Mouse (Mus musculus) CH12.LX (cell line): ENCODE results near the gene Specc1l. TPM values are rescaled to one million over a fixed set of nuclear protein-coding genes. Genes with fewer than 3 reads are reported as not detected.

Experiments used
- DNase-seq: peaks from one replicate; pipeline ENCODE4 v3.0.0-alpha.2; 2013; ENCODE audit errors: extremely low read depth
- H3K27ac ChIP-seq: 2 replicates; pipeline ENCODE4 v1.5.1; 2012; ENCODE audit warnings: low read depth, mild to moderate bottlenecking, control low read depth, moderate library complexity; ENCODE audit not compliant: insufficient read depth
- H3K27me3 ChIP-seq: replicated peaks from 2 replicates; pipeline ENCODE3; 2012; ENCODE audit warnings: inconsistent platforms
- H3K36me3 ChIP-seq, 2 experiments: replicated peaks in 1 of 2; 2 replicates each; pipeline versions ENCODE3 to v1.6.1; 2012; ENCODE audit warnings: inconsistent platforms in 1 of 2, low read length in 1 of 2, mild to moderate bottlenecking in 1 of 2, mixed read lengths in 1 of 2, moderate library complexity in 1 of 2; ENCODE audit not compliant: control insufficient read depth in 1 of 2, insufficient read depth in 1 of 2
- H3K4me1 ChIP-seq, 2 experiments: 2 replicates each; pipeline ENCODE4 v1.6.1; 2012; ENCODE audit warnings: inconsistent platforms in 1 of 2, moderate library complexity in 1 of 2; ENCODE audit not compliant: insufficient read depth in 2 of 2, control insufficient read depth in 1 of 2
- H3K4me2 ChIP-seq: 2 replicates; pipeline ENCODE4 v1.6.1; 2012; ENCODE audit warnings: low read depth, mild to moderate bottlenecking, control low read depth; ENCODE audit not compliant: poor library complexity, insufficient read depth, severe bottlenecking
- H3K4me3 ChIP-seq, 3 experiments: fragments of 150-350 bp in 1 of 3; sonication (generic) in 1 of 3; replicated peaks in 1 of 3; 2 replicates each; pipeline versions ENCODE3 to v1.5.1; 2011 to 2012; ENCODE audit warnings: low read depth in 2 of 3, low read length in 2 of 3, mild to moderate bottlenecking in 2 of 3, moderate library complexity in 2 of 3, control low read depth in 1 of 3, improper control_type of control experiment in 1 of 3, inconsistent platforms in 1 of 3, mixed read lengths in 1 of 3; ENCODE audit not compliant: poor library complexity in 1 of 3
- H3K79me2 ChIP-seq: replicated peaks from 2 replicates; pipeline ENCODE4 v1.6.1; 2012; ENCODE audit warnings: mild to moderate bottlenecking, moderate library complexity; ENCODE audit not compliant: control insufficient read depth, poor library complexity, insufficient read depth, severe bottlenecking; ENCODE audit errors: extremely low read depth
- H3K9ac ChIP-seq: 2 replicates; pipeline ENCODE4 v1.6.1; 2012; ENCODE audit warnings: low read depth, mild to moderate bottlenecking, control low read depth, moderate library complexity; ENCODE audit not compliant: insufficient read depth
- H3K9me3 ChIP-seq: replicated peaks from 2 replicates; pipeline ENCODE3; 2012; ENCODE audit warnings: low read length, inconsistent platforms, mixed read lengths
- BHLHE40 ChIP-seq: IDR thresholded peaks from 2 replicates; pipeline ENCODE4 v1.6.1; 2011; ENCODE audit warnings: mild to moderate bottlenecking, low read depth, low read length, improper control_type of control experiment
- CHD2 ChIP-seq: IDR thresholded peaks from 2 replicates; pipeline ENCODE4 v1.6.1; 2011; ENCODE audit warnings: low read length, improper control_type of control experiment
- CTCF ChIP-seq, 2 experiments: IDR thresholded peaks in 1 of 2; conservative IDR thresholded peaks in 1 of 2; 2 replicates each; pipeline ENCODE4 v1.5.1; 2011 to 2012; ENCODE audit warnings: low read depth in 2 of 2, low read length in 2 of 2, improper control_type of control experiment in 1 of 2, inconsistent platforms in 1 of 2, mild to moderate bottlenecking in 1 of 2, moderate library complexity in 1 of 2
- E2F4 ChIP-seq: IDR thresholded peaks from 2 replicates; pipeline ENCODE4 v1.6.1; 2011; ENCODE audit warnings: low read depth, low read length, improper control_type of control experiment; ENCODE audit not compliant: insufficient replicate concordance
- EP300 ChIP-seq: IDR thresholded peaks from 2 replicates; pipeline ENCODE4 v1.6.1; 2011; ENCODE audit warnings: low read length, improper control_type of control experiment
- IRF4 ChIP-seq: IDR thresholded peaks from 2 replicates; pipeline ENCODE4 v1.6.1; 2014; ENCODE audit warnings: low read depth, mild to moderate bottlenecking, inconsistent platforms, low read length, improper control_type of control experiment
- JUND ChIP-seq: conservative IDR thresholded peaks from 2 replicates; pipeline ENCODE4 v1.6.1; 2011; ENCODE audit warnings: low read depth, low read length, improper control_type of control experiment
- MAFK ChIP-seq: IDR thresholded peaks from 2 replicates; pipeline ENCODE4 v1.6.1; 2011; ENCODE audit warnings: low read length, improper control_type of control experiment; ENCODE audit not compliant: insufficient replicate concordance
- MAX ChIP-seq: IDR thresholded peaks from 2 replicates; pipeline ENCODE4 v1.6.1; 2011; ENCODE audit warnings: low read length, improper control_type of control experiment
- MAZ ChIP-seq: IDR thresholded peaks from 2 replicates; pipeline ENCODE4 v1.6.1; 2012; ENCODE audit warnings: low read depth, mild to moderate bottlenecking, inconsistent platforms, low read length, improper control_type of control experiment, moderate library complexity
- MEF2A ChIP-seq: IDR thresholded peaks from 2 replicates; pipeline ENCODE4 v1.6.1; 2014; ENCODE audit warnings: low read depth, mild to moderate bottlenecking, inconsistent platforms, low read length, improper control_type of control experiment, borderline replicate concordance
- MYC ChIP-seq: IDR thresholded peaks from 2 replicates; pipeline ENCODE4 v1.6.1; 2011; ENCODE audit warnings: low read depth, mild to moderate bottlenecking, improper control_type of control experiment, low read length
- NRF1 ChIP-seq: IDR thresholded peaks from 2 replicates; pipeline ENCODE4 v1.6.1; 2014; ENCODE audit warnings: low read depth, mild to moderate bottlenecking, inconsistent platforms, low read length, improper control_type of control experiment, moderate library complexity
- PAX5 ChIP-seq: IDR thresholded peaks from 2 replicates; pipeline ENCODE4 v1.6.1; 2012; ENCODE audit warnings: low read length, inconsistent platforms, mixed read lengths
- RAD21 ChIP-seq: IDR thresholded peaks from 2 replicates; pipeline ENCODE4 v1.6.1; 2011; ENCODE audit warnings: low read depth, mild to moderate bottlenecking, low read length, improper control_type of control experiment, moderate library complexity
- RCOR1 ChIP-seq: conservative IDR thresholded peaks from 2 replicates; pipeline ENCODE4 v1.6.1; 2012; ENCODE audit warnings: low read depth, mild to moderate bottlenecking, inconsistent platforms, low read length, improper control_type of control experiment
- SMC3 ChIP-seq: IDR thresholded peaks from 2 replicates; pipeline ENCODE4 v1.6.1; 2011; ENCODE audit warnings: low read depth, low read length, improper control_type of control experiment
- TBP ChIP-seq: conservative IDR thresholded peaks from 2 replicates; pipeline ENCODE4 v1.6.1; 2011; ENCODE audit warnings: low read depth, low read length, improper control_type of control experiment
- TCF12 ChIP-seq: IDR thresholded peaks from 2 replicates; pipeline ENCODE4 v1.6.1; 2014; ENCODE audit warnings: low read depth, mild to moderate bottlenecking, inconsistent platforms, low read length, improper control_type of control experiment
- UBTF ChIP-seq: IDR thresholded peaks from 2 replicates; pipeline ENCODE4 v1.6.1; 2012; ENCODE audit warnings: low read depth, mild to moderate bottlenecking, inconsistent platforms, low read length, improper control_type of control experiment, moderate library complexity
- USF1 ChIP-seq: IDR thresholded peaks from 2 replicates; pipeline ENCODE4 v1.6.1; 2014; ENCODE audit warnings: low read depth, mild to moderate bottlenecking, inconsistent platforms, low read length, improper control_type of control experiment
- USF2 ChIP-seq: conservative IDR thresholded peaks from 2 replicates; pipeline ENCODE4 v1.6.1; 2011; ENCODE audit warnings: low read depth, low read length, improper control_type of control experiment
- ZMIZ1 ChIP-seq: IDR thresholded peaks from 2 replicates; pipeline ENCODE4 v1.6.1; 2012; ENCODE audit warnings: low read depth, mild to moderate bottlenecking, inconsistent platforms, low read length, improper control_type of control experiment
- dilution Hi-C: fragments of 300-500 bp; cut with MboI; formaldehyde crosslinking; loops from 2 replicates; pipeline ENCODE4 v1.14.3; 2020; ENCODE audit warnings: low sequenced_read_pairs; ENCODE audit not compliant: extremely low pct_unique_long_range_greater_than_20kb, extremely low pct_ligation_motif_present
- in situ Hi-C: fragments of 300-500 bp; cut with MboI; formaldehyde crosslinking; loops from 3 replicates; pipeline ENCODE4 v1.14.3; 2019; ENCODE audit warnings: low sequenced_read_pairs, low pct_ligation_motif_present, low pct_unique_long_range_greater_than_20kb, mixed read lengths
- polyA plus RNA-seq: library from polyadenylated mRNA; unstranded; fragments of >175 nt; gene quantifications from 2 replicates; pipeline ENCODE4 v1.2.1, GENCODE M21; 2012; ENCODE audit warnings: low read depth; ENCODE audit not compliant: insufficient read length
- total RNA-seq, 2 experiments: library from RNA; depleted of rRNA; stranded (reverse); fragments of 300-350 nt in 1 of 2; fragments of >200 nt in 1 of 2; gene quantifications; 2 replicates each; pipeline ENCODE4 v1.2.3; 2012 to 2014

The Specc1l gene
- total and polyA plus RNA-seq, 3 experiments, result 18.6 to 25.1 (median 21.1) TPM

- TF ChIP-seq JUND (no peak), CTCF (conservative IDR thresholded peaks at IDR 0.05 in 1 of 2, IDR thresholded peaks at IDR 0.05 in 1 of 2; ENCODE audit: low read depth in 2 of 2, low read length in 2 of 2) (no peak), IRF4 (no peak), USF2 (no peak), NRF1 (no peak), MAX (no peak), RCOR1 (no peak), SMC3 (no peak), MAZ (no peak), RAD21 (no peak), EP300 (no peak), UBTF (no peak)
- no peak overlapping the region for H3K4me2 ChIP-seq
- in situ Hi-C loops, result no loop called here
- H3K4me1 ChIP-seq, result no peaks in the 10 kb centered on the region
- dilution Hi-C loops, result no loop called here
- DNase-seq, result no peak
- no peaks in the 10 kb centered on the region for H3K27me3 ChIP-seq
- H3K79me2 ChIP-seq, result no peaks in the 10 kb centered on the region
- H3K36me3 ChIP-seq, result no peaks in the 10 kb centered on the region
- no peak overlapping the region for H3K9ac ChIP-seq
- no peak overlapping the region for H3K4me3 ChIP-seq
- no peak overlapping the region for H3K27ac ChIP-seq
- peaks cover 5% of the 10 kb centered on the region for H3K9me3 ChIP-seq
Measured at GRCm38 (mm10) chr10:75197817-75198216, 14.1 kb upstream of the Specc1l start.

GRCm38 (mm10) chr10:75200733-75201132 lies 11.1 kb upstream of the Specc1l start:
- TF ChIP-seq SMC3, result no peak
- no peak for TF ChIP-seq PAX5
- no peak for TF ChIP-seq MYC
- no peak for TF ChIP-seq ZMIZ1
- TF ChIP-seq USF1, result no peak
- TF ChIP-seq TBP, result no peak
- TF ChIP-seq CTCF (conservative IDR thresholded peaks at IDR 0.05 in 1 of 2, IDR thresholded peaks at IDR 0.05 in 1 of 2; ENCODE audit: low read depth in 2 of 2, low read length in 2 of 2), result no peak
- no peak for TF ChIP-seq MEF2A
- TF ChIP-seq BHLHE40, result no peak
- TF ChIP-seq TCF12, result no peak
- no peak for TF ChIP-seq CHD2
- TF ChIP-seq RCOR1, result no peak
- TF ChIP-seq MAFK, result no peak
- no peak for TF ChIP-seq RAD21
- no peak for TF ChIP-seq NRF1
- TF ChIP-seq E2F4, result no peak
- no peak for TF ChIP-seq IRF4
- no peak for TF ChIP-seq MAX
- TF ChIP-seq MAZ, result no peak
- Histone ChIP-seq H3K79me2 (no peaks in the 10 kb centered on the region), H3K9me3 (no peaks in the 10 kb centered on the region), H3K4me2 (no peak overlapping the region), H3K36me3 (no peaks in the 10 kb centered on the region), H3K27me3 (no peaks in the 10 kb centered on the region), H3K4me1 (no peaks in the 10 kb centered on the region), H3K27ac (no peak overlapping the region), H3K4me3 (no peak overlapping the region), H3K9ac (no peak overlapping the region)
- DNase-seq, result no peak
- in situ Hi-C loops, result no loop called here
- dilution Hi-C loops, result no loop called here
